Mouse (Mus musculus): Measurements from ENCODE around the gene Cpe. TPM values are rescaled to one million over a fixed set of nuclear protein-coding genes. Genes with fewer than 3 reads are reported as not detected.

Gene Cpe
- total RNA-seq, 2 experiments from 2014 or later: 765 to 787 TPM

GRCm38 (mm10) chr8:64634901-64635300 lies 58.0 kb downstream of the Cpe start:
- no peak for DNase-seq (ENCODE audit: low spot score in 2 of 2)

- DNase-seq (ENCODE audit: low spot score in 2 of 2): no peak
Measured at GRCm38 (mm10) chr8:64634131-64634865, 58.6 kb downstream of the Cpe start.

- DNase-seq (ENCODE audit: low spot score in 2 of 2): no peak
Measured at GRCm38 (mm10) chr8:64632169-64632568, 60.7 kb downstream of the Cpe start.

GRCm38 (mm10) chr8:64631761-64632160 lies 61.1 kb downstream of the Cpe start:
- no peak for DNase-seq (ENCODE audit: low spot score in 2 of 2)

GRCm38 (mm10) chr8:64629034-64629760 lies 63.7 kb downstream of the Cpe start:
- no peak for DNase-seq (ENCODE audit: low spot score in 2 of 2)

- DNase-seq (ENCODE audit: low spot score in 2 of 2): no peak
Measured at GRCm38 (mm10) chr8:64628039-64628438, 64.8 kb downstream of the Cpe start.

- DNase-seq (ENCODE audit: low spot score in 2 of 2): no peak
Measured at GRCm38 (mm10) chr8:64624603-64625037, 68.2 kb downstream of the Cpe start.

- DNase-seq (ENCODE audit: low spot score in 2 of 2): no peak
Measured at GRCm38 (mm10) chr8:64620365-64621150, 72.3 kb downstream of the Cpe start.

GRCm38 (mm10) chr8:64619661-64620060 lies 73.2 kb downstream of the Cpe start:
- no peak for DNase-seq (ENCODE audit: low spot score in 2 of 2)

- DNase-seq (ENCODE audit: low spot score in 2 of 2): peak in 1 of 2 experiments; percentile 50
Measured at GRCm38 (mm10) chr8:64618618-64619017, 74.2 kb downstream of the Cpe start.

GRCm38 (mm10) chr8:64616566-64616965 lies 76.3 kb downstream of the Cpe start:
- DNase-seq (ENCODE audit: low spot score in 2 of 2): no peak

- DNase-seq (ENCODE audit: low spot score in 2 of 2): no peak
Measured at GRCm38 (mm10) chr8:64615459-64615858, 77.4 kb downstream of the Cpe start.

GRCm38 (mm10) chr8:64613663-64614062 lies 79.2 kb downstream of the Cpe start:
- no peak for DNase-seq (ENCODE audit: low spot score in 2 of 2)

- no peak for DNase-seq (ENCODE audit: low spot score in 2 of 2)
Measured at GRCm38 (mm10) chr8:64611210-64611974, 81.5 kb downstream of the Cpe start.

- no peak for DNase-seq (ENCODE audit: low spot score in 2 of 2)
Measured at GRCm38 (mm10) chr8:64608931-64609330, 83.9 kb downstream of the Cpe start.

GRCm38 (mm10) chr8:64606015-64606414 lies 86.8 kb downstream of the Cpe start:
- DNase-seq (ENCODE audit: low spot score in 2 of 2): no peak

GRCm38 (mm10) chr8:64598206-64598605 lies 94.6 kb downstream of the Cpe start:
- no peak for DNase-seq (ENCODE audit: low spot score in 2 of 2)

- peak; percentile 72 to 76 for DNase-seq (ENCODE audit: low spot score in 2 of 2)
Measured at GRCm38 (mm10) chr8:64597042-64597970, 95.5 kb downstream of the Cpe start.

- no peak for DNase-seq (ENCODE audit: low spot score in 2 of 2)
Measured at GRCm38 (mm10) chr8:64596396-64596795, 96.5 kb downstream of the Cpe start.

- no peak for DNase-seq (ENCODE audit: low spot score in 2 of 2)
Measured at GRCm38 (mm10) chr8:64590456-64590855, 102.4 kb downstream of the Cpe start.

Measured in adrenal gland, adult 18-20 months (tissue).